Mouse (Mus musculus) neural tube, embryonic 12.5 days (tissue): ENCODE measurements at regions not wholly inside any gene's neighbourhood (a gene's known extent, or its start where the extent isn't known, plus 50 kb on each side); places are given as distances from the start of the nearest gene placed in this dataset.

Experiments used
- ATAC-seq: fragments of 200-750 bp; cut with Nextera tagmentation; 2 replicates; pipeline ENCODE4 v1.8.0; 2017; ENCODE audit warnings: low read depth, mild to moderate bottlenecking, moderate TSS enrichment, moderate library complexity; ENCODE audit not compliant: low FRiP score
- H3K27ac ChIP-seq: fragments of 300-500 bp; sonication (generic); 2 replicates; pipeline ENCODE4 v1.5.1; 2016
- H3K27me3 ChIP-seq: fragments of 300-500 bp; sonication (generic); replicated peaks from 2 replicates; pipeline ENCODE4 v1.6.1; 2016; ENCODE audit warnings: mild to moderate bottlenecking
- H3K36me3 ChIP-seq: fragments of 300-500 bp; sonication (generic); 2 replicates; pipeline ENCODE4 v1.6.1; 2016; ENCODE audit warnings: mild to moderate bottlenecking
- H3K4me1 ChIP-seq: fragments of 300-500 bp; sonication (generic); 2 replicates; pipeline ENCODE4 v1.6.1; 2016
- H3K4me2 ChIP-seq: fragments of 300-500 bp; sonication (generic); replicated peaks from 2 replicates; pipeline ENCODE4 v1.6.1; 2016; ENCODE audit warnings: mild to moderate bottlenecking
- H3K4me3 ChIP-seq: fragments of 300-500 bp; sonication (generic); 2 replicates; pipeline ENCODE4 v1.5.1; 2016
- H3K9ac ChIP-seq: fragments of 300-500 bp; sonication (generic); 2 replicates; pipeline ENCODE4 v1.6.1; 2016; ENCODE audit warnings: mild to moderate bottlenecking
- H3K9me3 ChIP-seq: fragments of 300-500 bp; sonication (generic); 2 replicates; pipeline ENCODE4 v1.6.1; 2016; ENCODE audit warnings: mild to moderate bottlenecking
- WGBS: fragments of 180-500 bp; shearing (Covaris S2); methylation state at CpG from one replicate; pipeline ENCODE4 v1.1.7; 2016; 5-methylcytosine and 5-hydroxymethylcytosine counted together

GRCm38 (mm10) chr4:40537859-40538258, 65.9 kb downstream of the Tmem215 start:
- WGBS = 88% methylated on average over 3 of the region's 3 CpGs
- H3K4me2 ChIP-seq = no peak overlapping the region

DNA sequence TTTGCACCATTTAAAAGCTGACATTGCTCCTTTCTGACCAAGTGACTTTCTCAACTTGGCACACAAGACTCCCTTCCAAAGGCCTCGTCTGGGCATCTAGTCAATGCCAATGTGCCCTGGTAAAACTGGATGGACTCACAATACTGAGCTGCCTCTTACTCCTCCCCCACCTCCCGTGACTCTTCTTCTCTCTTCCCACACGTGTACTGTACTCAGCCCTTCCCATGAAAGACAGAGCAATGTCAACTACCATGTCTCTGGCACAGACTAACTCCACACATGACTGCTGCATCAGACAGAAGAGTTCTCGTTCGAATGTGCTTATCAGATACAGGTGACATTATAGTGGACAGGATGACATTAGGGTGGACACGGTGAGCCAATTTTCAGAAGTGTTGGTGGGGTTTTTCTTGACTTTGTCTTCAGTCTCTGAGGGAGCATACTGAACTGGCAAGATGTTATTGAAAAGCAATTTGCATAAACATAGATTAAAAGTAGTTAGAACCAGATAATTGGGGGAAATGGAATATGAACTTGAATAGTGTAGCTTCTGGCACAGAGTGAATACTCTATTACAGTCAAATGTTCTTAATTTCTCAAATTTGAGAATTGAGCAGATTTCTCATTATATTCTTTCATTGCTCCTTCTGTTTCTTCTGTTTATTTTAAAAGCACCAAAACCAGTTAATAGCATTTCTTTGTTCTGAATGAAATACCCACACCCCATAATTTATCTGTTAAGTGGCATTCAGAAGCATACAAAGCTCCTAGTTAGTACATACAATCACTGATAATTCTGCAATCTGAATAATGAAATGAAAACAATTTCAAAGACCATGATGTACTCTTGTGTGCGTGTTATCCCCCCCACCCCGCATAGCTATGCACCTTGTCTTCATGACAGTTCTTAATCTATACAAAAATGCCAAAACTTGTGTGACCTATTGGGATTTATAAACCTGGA, 71.4 kb downstream of the Tmem215 start:
- Histone ChIP-seq H3K4me2 (no peak overlapping the region), H3K27ac (no peak overlapping the region), H3K27me3 (no peaks in the 10 kb centered on the region), H3K36me3 (no peaks in the 10 kb centered on the region), H3K9me3 (no peaks in the 10 kb centered on the region), H3K4me1 (no peaks in the 10 kb centered on the region), H3K9ac (no peak overlapping the region), H3K4me3 (no peak overlapping the region)
- 91% methylated on average over 8 of the region's 8 CpGs for WGBS
- no peak for ATAC-seq

More at GRCm38 (mm10) chr4:40537859-40538258, 65.9 kb downstream of the Tmem215 start:
- no peaks in the 10 kb centered on the region for H3K4me1 ChIP-seq
- H3K9ac ChIP-seq = no peak overlapping the region
- no peaks in the 10 kb centered on the region for H3K27me3 ChIP-seq
- no peak for ATAC-seq
- H3K36me3 ChIP-seq = no peaks in the 10 kb centered on the region
- no peaks in the 10 kb centered on the region for H3K9me3 ChIP-seq
- no peak overlapping the region for H3K4me3 ChIP-seq
- H3K27ac ChIP-seq = no peak overlapping the region

DNA sequence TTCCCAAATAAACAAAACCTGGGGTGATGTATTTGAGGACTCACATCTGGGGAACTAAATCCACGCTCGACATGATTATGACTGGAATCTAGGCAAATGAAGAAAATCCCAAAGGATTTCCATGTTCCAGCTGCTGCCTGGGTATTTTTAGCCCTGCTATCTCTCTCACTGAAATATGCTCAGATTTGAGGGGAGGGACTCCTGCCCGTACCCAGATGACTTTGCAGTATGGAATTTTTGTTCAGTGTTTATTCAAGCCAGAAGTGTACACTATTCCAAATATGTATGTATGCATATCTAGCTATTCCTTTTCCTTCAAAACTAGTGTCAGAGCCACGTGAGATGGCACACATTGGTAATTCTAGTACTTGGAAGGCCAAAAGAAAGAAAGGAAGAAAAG, 72.1 kb downstream of the Tmem215 start:
- Histone ChIP-seq H3K4me1 (no peaks in the 10 kb centered on the region), H3K9ac (no peak overlapping the region), H3K4me3 (no peak overlapping the region), H3K4me2 (no peak overlapping the region), H3K9me3 (no peaks in the 10 kb centered on the region), H3K27ac (no peak overlapping the region), H3K27me3 (no peaks in the 10 kb centered on the region), H3K36me3 (no peaks in the 10 kb centered on the region)
- ATAC-seq = no peak
- 67% methylated on average over 4 of the region's 4 CpGs for WGBS

DNA sequence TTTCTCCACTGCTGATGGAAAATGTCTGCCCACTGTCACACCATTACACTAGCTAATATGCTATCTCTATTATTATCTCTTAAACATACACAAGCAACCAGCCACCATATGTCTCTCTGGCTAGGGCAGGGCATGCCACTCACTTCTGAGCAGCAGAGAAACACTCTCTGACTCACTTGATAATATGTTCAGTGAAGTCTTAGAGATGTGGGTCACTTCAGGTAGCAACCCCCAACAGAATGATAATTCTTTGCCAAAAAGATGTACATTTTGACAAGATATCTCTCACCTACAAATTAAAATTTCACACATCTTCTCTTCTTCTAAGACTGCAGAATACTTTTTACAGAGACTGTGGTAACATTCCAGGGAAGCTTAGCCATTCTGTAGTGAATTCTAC, 72.8 kb downstream of the Tmem215 start:
- H3K27ac ChIP-seq = no peak overlapping the region
- H3K36me3 ChIP-seq = no peaks in the 10 kb centered on the region
- H3K4me1 ChIP-seq = no peaks in the 10 kb centered on the region
- no peaks in the 10 kb centered on the region for H3K9me3 ChIP-seq
- H3K9ac ChIP-seq = no peak overlapping the region
- ATAC-seq = no peak
- no peak overlapping the region for H3K4me3 ChIP-seq
- H3K4me2 ChIP-seq = no peak overlapping the region
- no peaks in the 10 kb centered on the region for H3K27me3 ChIP-seq

DNA sequence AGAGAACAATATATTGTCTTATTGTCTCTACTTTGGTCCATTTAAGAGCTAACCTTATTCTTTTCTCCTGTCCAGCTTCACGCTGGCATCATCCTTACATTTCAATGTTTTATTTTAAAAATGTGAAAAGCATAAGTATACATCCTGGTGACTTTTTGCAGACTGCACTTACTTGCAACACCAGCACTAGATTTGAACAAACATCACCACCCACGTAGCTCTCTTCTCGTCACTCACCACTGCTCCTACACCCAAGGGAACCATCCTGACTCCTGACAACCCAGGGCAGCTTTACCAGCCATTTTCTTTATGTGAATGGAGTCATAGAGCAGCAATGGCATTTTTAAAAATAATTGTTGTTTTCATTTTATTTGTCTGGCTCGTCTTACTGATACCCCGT, 73.7 kb downstream of the Tmem215 start:
- 84% methylated on average over 5 of the region's 5 CpGs for WGBS
- Histone ChIP-seq H3K4me3 (no peak overlapping the region), H3K27me3 (no peaks in the 10 kb centered on the region), H3K4me1 (no peaks in the 10 kb centered on the region), H3K4me2 (no peak overlapping the region), H3K36me3 (no peaks in the 10 kb centered on the region), H3K27ac (no peak overlapping the region), H3K9ac (no peak overlapping the region), H3K9me3 (no peaks in the 10 kb centered on the region)
- no peak for ATAC-seq

DNA sequence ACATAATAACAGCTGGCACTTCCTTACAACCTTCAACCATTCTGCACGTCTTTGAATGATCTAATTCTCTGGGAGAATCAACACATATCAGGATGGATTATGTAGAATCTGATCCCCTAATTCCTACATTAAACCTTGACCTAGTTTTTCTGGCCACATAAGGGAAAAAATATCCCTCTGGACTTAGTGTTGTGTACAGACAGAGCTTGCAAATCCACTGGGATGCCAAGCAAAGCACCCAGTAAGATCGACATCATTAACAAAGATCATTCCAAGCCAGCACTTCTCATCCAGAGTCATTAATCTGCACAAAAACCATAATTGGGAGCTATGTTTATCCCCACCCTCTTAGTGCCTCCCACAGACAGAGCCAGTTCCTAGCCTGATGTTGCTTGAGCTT, 87.8 kb downstream of the Tmem215 start:
- Histone ChIP-seq H3K4me1 (no peaks in the 10 kb centered on the region), H3K36me3 (no peaks in the 10 kb centered on the region), H3K4me3 (no peak overlapping the region), H3K27me3 (no peaks in the 10 kb centered on the region), H3K9me3 (no peaks in the 10 kb centered on the region), H3K9ac (no peak overlapping the region), H3K27ac (no peak overlapping the region), H3K4me2 (no peak overlapping the region)
- no peak for ATAC-seq
- 73% methylated on average over 2 of the region's 2 CpGs for WGBS

DNA sequence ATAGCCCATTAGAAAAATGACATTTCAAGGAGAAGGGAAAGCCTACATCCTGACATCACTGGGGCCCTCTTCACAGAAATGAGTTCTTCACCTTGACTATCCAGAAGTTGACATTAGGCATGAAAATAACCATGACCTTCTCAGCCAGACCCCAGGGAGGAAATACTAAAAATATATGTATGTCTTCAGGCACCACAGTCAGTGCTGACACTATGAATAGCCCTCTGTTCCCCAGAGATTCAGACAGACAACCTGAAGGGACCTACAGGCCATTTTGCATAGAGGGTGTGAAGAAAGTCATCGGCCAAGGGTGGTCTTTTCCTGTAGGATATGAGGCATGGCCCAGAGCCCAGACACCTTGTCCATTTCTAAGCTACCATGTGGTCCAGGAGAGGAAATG, 101.3 kb downstream of the Tmem215 start:
- Histone ChIP-seq H3K27me3 (no peaks in the 10 kb centered on the region), H3K9ac (no peak overlapping the region), H3K4me1 (no peaks in the 10 kb centered on the region), H3K4me2 (no peak overlapping the region), H3K4me3 (no peak overlapping the region), H3K27ac (no peak overlapping the region), H3K9me3 (no peaks in the 10 kb centered on the region), H3K36me3 (no peaks in the 10 kb centered on the region)
- ATAC-seq = no peak
- 88% methylated on average over 1 of the region's 1 CpGs for WGBS

DNA sequence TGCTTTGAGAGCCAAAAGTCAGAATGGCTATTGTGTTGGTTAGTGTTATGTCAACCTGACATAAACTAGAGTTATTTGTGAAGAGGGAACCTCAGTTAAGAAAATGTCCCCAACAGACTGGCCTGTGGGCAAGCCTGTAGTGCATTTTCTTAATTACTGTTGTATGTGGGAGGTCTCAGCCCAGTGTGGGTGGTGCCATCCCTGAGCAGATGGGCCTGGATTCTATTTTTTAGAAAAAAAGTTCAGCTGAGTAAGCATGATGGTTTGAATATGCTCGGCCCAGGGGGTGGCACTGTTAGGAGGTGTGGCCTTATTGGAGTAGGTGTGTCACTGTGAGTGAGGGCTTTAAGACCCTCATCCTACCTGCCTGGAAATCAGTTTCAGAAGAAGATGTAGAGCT, 104.0 kb downstream of the Tmem215 start:
- WGBS = 93% methylated on average over 1 of the region's 1 CpGs
- H3K4me3 ChIP-seq = no peak overlapping the region
- H3K27ac ChIP-seq = no peak overlapping the region
- H3K27me3 ChIP-seq = no peaks in the 10 kb centered on the region
- no peak overlapping the region for H3K9ac ChIP-seq
- no peaks in the 10 kb centered on the region for H3K4me1 ChIP-seq
- no peaks in the 10 kb centered on the region for H3K9me3 ChIP-seq
- H3K36me3 ChIP-seq = no peaks in the 10 kb centered on the region
- no peak for ATAC-seq
- H3K4me2 ChIP-seq = no peak overlapping the region

DNA sequence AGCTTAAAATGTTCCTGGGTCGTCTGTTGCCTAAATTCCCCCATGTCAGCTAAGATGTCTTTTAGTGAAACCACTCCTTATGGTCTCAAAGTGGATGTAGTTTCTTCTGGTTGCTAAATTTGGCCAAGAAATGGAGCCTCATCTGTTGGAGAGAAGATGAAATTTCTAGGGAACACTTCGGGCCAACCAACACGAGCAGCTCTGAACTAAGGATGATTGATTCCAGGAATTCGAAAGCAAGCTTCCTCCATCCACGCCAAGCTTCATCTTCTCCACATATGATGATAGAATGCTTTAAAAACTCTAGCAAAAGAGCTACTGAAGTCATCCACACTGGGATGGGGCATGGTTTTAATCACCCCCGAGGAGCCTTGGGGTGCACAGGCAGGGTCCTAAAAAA, 112.5 kb downstream of the Tmem215 start:
- Histone ChIP-seq H3K27ac (no peak overlapping the region), H3K9me3 (no peaks in the 10 kb centered on the region), H3K9ac (no peak overlapping the region), H3K36me3 (no peaks in the 10 kb centered on the region), H3K4me3 (no peak overlapping the region), H3K27me3 (no peaks in the 10 kb centered on the region), H3K4me2 (no peak overlapping the region), H3K4me1 (no peaks in the 10 kb centered on the region)
- ATAC-seq = no peak
- 92% methylated on average over 6 of the region's 6 CpGs for WGBS

DNA sequence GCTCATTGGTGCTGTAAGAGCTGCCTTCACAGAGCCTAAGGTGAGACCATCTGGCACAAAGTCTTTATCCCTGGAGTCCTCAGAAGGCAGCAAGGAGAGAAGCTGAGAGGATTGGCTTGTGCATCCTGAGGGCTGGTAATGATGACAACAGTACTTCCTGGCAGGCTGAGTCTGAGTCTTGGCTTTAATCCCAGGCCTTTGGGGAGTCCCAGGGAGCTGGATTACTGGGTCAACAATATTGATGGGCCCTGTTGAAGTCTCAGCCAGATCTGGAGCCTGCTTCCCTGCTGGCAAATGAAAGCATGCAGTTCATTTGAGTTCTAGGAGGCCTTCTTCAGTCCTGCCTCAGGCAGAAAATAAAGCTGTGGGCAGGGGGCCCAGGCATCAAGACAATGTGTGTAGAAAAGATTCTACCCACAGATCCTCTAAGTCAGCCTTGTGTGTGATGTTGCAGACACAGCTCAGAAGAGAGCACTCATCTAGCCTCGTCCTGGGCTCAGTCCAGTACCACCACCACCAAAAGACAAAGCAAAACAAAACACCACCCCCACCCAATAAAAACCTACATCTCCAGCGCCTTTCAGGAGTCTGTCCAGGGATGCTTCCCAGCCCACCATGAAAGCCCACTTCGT, 113.1 kb downstream of the Tmem215 start:
- 69% methylated on average over 3 of the region's 3 CpGs for WGBS
- Histone ChIP-seq H3K4me1 (no peaks in the 10 kb centered on the region), H3K27me3 (no peaks in the 10 kb centered on the region), H3K27ac (no peak overlapping the region), H3K9ac (no peak overlapping the region), H3K4me3 (no peak overlapping the region), H3K36me3 (no peaks in the 10 kb centered on the region), H3K9me3 (no peaks in the 10 kb centered on the region), H3K4me2 (no peak overlapping the region)
- ATAC-seq = no peak

DNA sequence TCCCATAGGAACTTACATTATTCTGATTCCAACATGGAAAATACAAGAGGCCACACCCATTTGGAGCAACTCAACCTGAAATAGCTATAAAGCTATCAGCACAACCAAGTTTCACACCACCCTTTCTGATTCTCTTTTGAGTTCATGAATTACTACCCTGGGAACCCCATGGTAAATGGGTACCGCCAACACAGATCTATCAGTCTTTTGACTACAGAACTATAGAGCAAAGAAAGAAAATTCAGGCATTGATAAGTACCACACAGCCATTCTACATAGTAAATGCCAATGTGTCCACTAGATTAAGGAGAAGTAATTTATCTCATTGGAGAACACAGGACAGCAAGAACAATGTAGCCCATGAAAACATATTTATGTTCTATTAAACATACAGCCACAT, 114.1 kb downstream of the Tmem215 start:
- H3K36me3 ChIP-seq = no peaks in the 10 kb centered on the region
- H3K9me3 ChIP-seq = no peaks in the 10 kb centered on the region
- WGBS = 55% methylated on average over 1 of the region's 1 CpGs
- no peaks in the 10 kb centered on the region for H3K4me1 ChIP-seq
- no peak overlapping the region for H3K4me2 ChIP-seq
- no peaks in the 10 kb centered on the region for H3K27me3 ChIP-seq
- peak; percentile 74 for ATAC-seq
- H3K4me3 ChIP-seq = no peak overlapping the region
- H3K9ac ChIP-seq = no peak overlapping the region
- no peak overlapping the region for H3K27ac ChIP-seq

DNA sequence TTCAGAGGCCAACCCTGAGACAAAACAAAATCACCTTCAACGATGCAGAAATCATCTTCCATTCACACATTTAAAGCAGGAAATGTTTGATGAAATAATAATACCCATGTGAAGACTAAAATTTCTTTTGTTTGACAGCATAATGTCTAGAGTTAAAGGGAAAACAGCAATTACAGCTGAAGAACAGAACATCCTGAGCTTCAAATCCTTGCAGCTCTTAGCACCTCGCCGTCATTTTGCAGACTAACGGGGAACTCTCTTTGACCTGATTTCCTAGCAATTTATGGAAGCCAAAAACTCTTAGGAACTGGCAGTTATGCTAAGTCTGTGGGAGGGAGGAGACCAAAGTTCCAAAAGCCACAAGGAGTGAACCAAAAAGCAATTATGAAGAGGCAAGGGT, 115.3 kb downstream of the Tmem215 start:
- H3K27ac ChIP-seq = no peak overlapping the region
- WGBS = 89% methylated on average over 4 of the region's 4 CpGs
- H3K9ac ChIP-seq = no peak overlapping the region
- ATAC-seq = no peak
- H3K9me3 ChIP-seq = no peaks in the 10 kb centered on the region
- H3K36me3 ChIP-seq = no peaks in the 10 kb centered on the region
- H3K4me2 ChIP-seq = no peak overlapping the region
- no peak overlapping the region for H3K4me3 ChIP-seq
- H3K27me3 ChIP-seq = no peaks in the 10 kb centered on the region
- no peaks in the 10 kb centered on the region for H3K4me1 ChIP-seq

- WGBS = 88% methylated on average over 5 of the region's 5 CpGs
- no peak overlapping the region for H3K4me3 ChIP-seq
- ATAC-seq = no peak
- H3K4me1 ChIP-seq = no peaks in the 10 kb centered on the region
- H3K9ac ChIP-seq = no peak overlapping the region
- no peaks in the 10 kb centered on the region for H3K27me3 ChIP-seq
- H3K27ac ChIP-seq = no peak overlapping the region
- no peaks in the 10 kb centered on the region for H3K36me3 ChIP-seq
- no peaks in the 10 kb centered on the region for H3K9me3 ChIP-seq
- H3K4me2 ChIP-seq = no peak overlapping the region
These were observed 109.2 kb downstream of the Aptx start for GRCm38 (mm10) chr4:40593806-40594205.
